Mouse (Mus musculus) frontal cortex, postnatal 10 days (tissue): ENCODE measurements around the gene Ramp2.

Experiments
- DNase-seq, 2 experiments: peaks; one replicate each; pipeline ENCODE4 v3.0.0; 2022; ENCODE audit warnings: low spot score in 2 of 2, mixed read lengths in 1 of 2

Gene Ramp2

GRCm38 (mm10) chr11:101265906-101266305 is 20.1 kb downstream of the Ramp2 start:
- no peak for DNase-seq

- DNase-seq, result no peak
Observed at GRCm38 (mm10) chr11:101269577-101270116, 23.8 kb downstream of the Ramp2 start.

GRCm38 (mm10) chr11:101272446-101272845 is 26.6 kb downstream of the Ramp2 start:
- no peak for DNase-seq

- no peak for DNase-seq
Observed at GRCm38 (mm10) chr11:101275309-101275708, 29.5 kb downstream of the Ramp2 start.

- DNase-seq, result no peak
Observed at GRCm38 (mm10) chr11:101276319-101277070, 30.7 kb downstream of the Ramp2 start.

GRCm38 (mm10) chr11:101277381-101278222 is 31.8 kb downstream of the Ramp2 start:
- DNase-seq, result no peak

- DNase-seq, result peak; percentile 66 to 81
Observed at GRCm38 (mm10) chr11:101278223-101279192, 32.7 kb downstream of the Ramp2 start, which contains the start of the genes Cntd1 and Coa3. Cntd1 (plus strand) TSS chr11:101279012. Coa3 (minus strand) TSS chr11:101279114.

- no peak for DNase-seq
Observed at GRCm38 (mm10) chr11:101279193-101279569, 33.4 kb downstream of the Ramp2 start.

- no peak for DNase-seq
Observed at GRCm38 (mm10) chr11:101280837-101281236, 35.0 kb downstream of the Ramp2 start.

- no peak for DNase-seq
Observed at GRCm38 (mm10) chr11:101282896-101283295, 37.1 kb downstream of the Ramp2 start.

- DNase-seq, result no peak
Observed at GRCm38 (mm10) chr11:101283805-101284204, 38.0 kb downstream of the Ramp2 start.

- DNase-seq, result no peak
Observed at GRCm38 (mm10) chr11:101287306-101287705, 41.5 kb downstream of the Ramp2 start.

GRCm38 (mm10) chr11:101291231-101291630 is 45.4 kb downstream of the Ramp2 start:
- DNase-seq, result no peak

GRCm38 (mm10) chr11:101295191-101295590 is 49.4 kb downstream of the Ramp2 start:
- no peak for DNase-seq

- no peak for DNase-seq
Observed at GRCm38 (mm10) chr11:101300881-101301280, 55.1 kb downstream of the Ramp2 start.

GRCm38 (mm10) chr11:101301299-101302003 is 55.6 kb downstream of the Ramp2 start:
- no peak for DNase-seq

GRCm38 (mm10) chr11:101302004-101302798 is 56.4 kb downstream of the Ramp2 start, which contains the start of gene Becn1:
Becn1 (minus strand) TSS chr11:101302286.
- peak; percentile 89 to 96 for DNase-seq

- DNase-seq, result no peak
Observed at GRCm38 (mm10) chr11:101307744-101308143, 61.9 kb downstream of the Ramp2 start.
